18 mouse cellular contexts compared by ENCODE assay signal in the genomic region with DNA sequence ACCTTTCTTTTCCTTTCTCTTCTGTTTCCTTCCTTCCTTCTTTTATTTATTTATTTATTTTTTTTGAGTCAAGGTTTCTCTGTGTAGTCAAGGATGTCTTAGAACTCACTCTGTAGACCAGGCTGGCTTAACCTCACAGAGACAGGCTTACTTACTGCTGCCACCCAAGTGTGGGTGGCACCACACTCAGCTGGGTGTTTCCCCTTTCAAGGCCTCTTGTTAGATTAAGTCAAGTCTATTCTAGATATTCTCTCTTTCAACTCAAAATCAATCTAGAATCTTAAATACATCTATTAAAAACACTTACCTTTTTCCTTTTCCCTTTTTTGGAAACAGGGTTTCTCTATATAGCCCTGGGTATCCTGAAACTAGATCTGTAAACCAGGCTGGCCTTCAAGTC. TPM values are rescaled to one million over a fixed set of nuclear protein-coding genes. Genes with fewer than 3 reads are reported as not detected.
DNase-seq lines count a peak whose midpoint lies in the region; ATAC-seq lines count a peak whose summit lies in the region.
"Had no signal": no experiment of that assay in that cellular context is flagged by ENCODE, and none has a peak within 500 bp of the region (broad histone marks: within the 10 kb centered on the region; RNA-seq: fewer than 3 reads in every experiment).

No protein-coding gene starts in this region.

- H3K4me3 ChIP-seq in liver, embryonic 12.5 days = no peak overlapping the region
- H3K4me3 ChIP-seq: limb, embryonic 10.5 days; stomach, embryonic 15.5 days had no signal

- H3K4me2 ChIP-seq in liver, embryonic 12.5 days = no peak overlapping the region
- H3K4me2 ChIP-seq: stomach, embryonic 15.5 days had no signal

- H3K9ac ChIP-seq in liver, embryonic 12.5 days = no peak overlapping the region
- H3K9ac ChIP-seq: stomach, embryonic 15.5 days had no signal

- peaks cover 9% of the 10 kb centered on the region; the same call in 1 of the 2 replicates for H3K9me3 ChIP-seq in liver, embryonic 12.5 days (replicated peaks)
- H3K9me3 ChIP-seq: stomach, embryonic 15.5 days had no signal

- intact Hi-C loops in left cerebral cortex, postnatal 25 days (cut with DNase I) = no loop called here

- no peaks in the 10 kb centered on the region for H3K27me3 ChIP-seq in liver, embryonic 12.5 days (replicated peaks)
- no peaks in the 10 kb centered on the region for H3K27me3 ChIP-seq in splenic B cell, adult 2 months (ENCODE audit: control insufficient read depth, insufficient read depth, low read length, poor library complexity, severe bottlenecking)
- H3K27me3 ChIP-seq: stomach, embryonic 15.5 days had no signal

- peak; percentile 25 for ATAC-seq in activated CD4-positive, CD25-positive, alpha-beta regulatory T cell, adult 4 months
- ATAC-seq in liver, embryonic 12.5 days = no peak
- ATAC-seq: forebrain, embryonic 14.5 days; inflammation-experienced regulatory T-cells, adult 6 months had no signal

- peaks cover 10% of the 10 kb centered on the region for H3K36me3 ChIP-seq in liver, embryonic 12.5 days
- H3K36me3 ChIP-seq in splenic B cell, adult 2 months (ENCODE audit: control insufficient read depth, insufficient read depth, low read length, poor library complexity, severe bottlenecking) = no peaks in the 10 kb centered on the region
- H3K36me3 ChIP-seq: G1E had no signal

- peak overlapping the region; percentile 76 for H3K27ac ChIP-seq in liver, embryonic 12.5 days
- H3K27ac ChIP-seq: stomach, embryonic 15.5 days had no signal

- peaks cover 29% of the 10 kb centered on the region for H3K4me1 ChIP-seq in liver, embryonic 12.5 days

- DNase-seq in spleen, postnatal 36 days (ENCODE audit: low spot score in 2 of 2) = peak; percentile 55 to 59
- DNase-seq in spleen, postnatal 14 days (ENCODE audit: low spot score in 2 of 2) = no peak
- DNase-seq in splenic B cell, adult 2 months (ENCODE audit: low read depth, low spot score) = peak; percentile 55
- DNase-seq in left cerebral cortex, postnatal 25 days (ENCODE audit: low spot score in 2 of 2) = no peak
- DNase-seq in kidney, postnatal 4 days = no peak
- DNase-seq: cerebellum, adult 8-10 months; gastrocnemius, postnatal 25 days; kidney, adult 2 months; kidney, postnatal 10 days; lung, adult 18-20 months; retina, postnatal 1 day had no signal

RNA-seq across cellular contexts. Expression of gene Atf7ip, which starts 11.3 kb away (rescaled TPM):
- polyA plus RNA-seq in activated CD4-positive, CD25-positive, alpha-beta regulatory T cell, adult 4 months (2017; shearing (Covaris generic)) = 10 to 100 TPM; 72.8 to 79.5 TPM
- 23.2 and 24.8 TPM in 2 replicates for polyA plus RNA-seq in liver, embryonic 12.5 days (2016; fragmentation: Nextera tagmentation; extraction: Ambion mirVana)
- 100 to 1,000 TPM; 108 to 125 TPM for total RNA-seq in left cerebral cortex, postnatal 25 days (2021)

Comparison
In these comparisons a context has a peak if more than half of its experiments do, and no peak if none do; other contexts are left out.
1. DNase-seq: peak in spleen, postnatal 36 days (2 of 2) and splenic B cell, adult 2 months (single experiment); none in spleen, postnatal 14 days (0 of 2), left cerebral cortex, postnatal 25 days (0 of 2) and kidney, postnatal 4 days (0 of 2).